Mouse (Mus musculus) kidney, adult 10 weeks (tissue): ENCODE results near the gene Golga5. TPM values are rescaled to one million over a fixed set of nuclear protein-coding genes. Genes with fewer than 3 reads are reported as not detected.

Experiments used
- polyA plus RNA-seq: library from polyadenylated mRNA; stranded (reverse); fragments of 350-450 nt; fragmentation: Illumina TruSeq; extraction: RNeasy Lipid Tissue Mini Kit (QIAGEN cat#74804); gene quantifications from one replicate; pipeline ENCODE4 v1.2.3, GENCODE M21; 2014; ENCODE audit warnings: low read depth, low replicate concordance

The Golga5 gene
- 36.0 TPM for polyA plus RNA-seq

GRCm38 (mm10) chr12:102468894-102469764, at the start of gene Golga5:
Golga5 (plus strand) TSS chr12:102469135.

GRCm38 (mm10) chr12:102439632-102440023, 29.3 kb upstream of the Golga5 start, which contains the start of gene Lgmn:
Lgmn (minus strand) TSS chr12:102439813.

Other genes starting within 250 kb of the Golga5 start
- 0.73 TPM for gene Rin3, start 186.1 kb upstream of the Golga5 start, polyA plus RNA-seq
- gene Lgmn, start 29.3 kb upstream of the Golga5 start, polyA plus RNA-seq, result 272 TPM
- not detected for gene Chga, start 85.8 kb downstream of the Golga5 start, polyA plus RNA-seq
- 0.32 TPM for gene Itpk1, start 235.8 kb downstream of the Golga5 start, polyA plus RNA-seq